Mouse (Mus musculus): ENCODE data around the gene 1700015F17Rik. TPM values are rescaled to one million over a fixed set of nuclear protein-coding genes. Genes with fewer than 3 reads are reported as not detected.

Gene 1700015F17Rik
- total RNA-seq, 2 experiments from 2014 or later: not detected

- no peak for DNase-seq
Observed at GRCm38 (mm10) chr5:5423723-5424171, 55.2 kb downstream of the 1700015F17Rik start.

- no peak for DNase-seq
Observed at GRCm38 (mm10) chr5:5423081-5423480, 55.9 kb downstream of the 1700015F17Rik start.

- DNase-seq: no peak
Observed at GRCm38 (mm10) chr5:5421439-5421838, 57.5 kb downstream of the 1700015F17Rik start.

DNA sequence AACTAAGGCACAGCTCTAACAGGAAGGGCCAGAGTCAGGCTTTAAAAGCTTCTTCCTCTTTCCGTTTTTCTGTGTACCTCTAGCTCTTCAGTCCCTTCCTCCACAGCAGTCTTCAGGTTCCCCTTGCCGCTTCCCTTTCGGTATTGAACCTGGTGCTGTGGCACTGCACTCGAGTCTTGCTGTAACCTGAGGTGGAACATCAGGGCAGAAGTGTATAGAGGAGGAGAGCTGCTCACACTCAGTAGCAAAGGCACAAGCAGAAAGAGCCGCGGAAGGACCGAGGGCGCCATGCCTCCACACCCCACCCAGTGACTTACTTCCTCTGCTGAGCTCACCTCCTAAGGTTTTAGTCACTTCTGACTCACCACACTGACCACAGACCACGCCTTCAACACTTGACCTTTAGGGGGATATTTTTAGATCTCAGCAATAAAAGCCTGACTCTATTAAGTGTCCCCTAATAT lies 58.9 kb downstream of the 1700015F17Rik start, which contains the start of gene Cdk14:
Gene Cdk14, minus strand, starts transcription at position 321 of the 464 bp plus-strand sequence.
- no peak for DNase-seq

GRCm38 (mm10) chr5:5419253-5419652 lies 59.7 kb downstream of the 1700015F17Rik start:
- DNase-seq: no peak

DNA sequence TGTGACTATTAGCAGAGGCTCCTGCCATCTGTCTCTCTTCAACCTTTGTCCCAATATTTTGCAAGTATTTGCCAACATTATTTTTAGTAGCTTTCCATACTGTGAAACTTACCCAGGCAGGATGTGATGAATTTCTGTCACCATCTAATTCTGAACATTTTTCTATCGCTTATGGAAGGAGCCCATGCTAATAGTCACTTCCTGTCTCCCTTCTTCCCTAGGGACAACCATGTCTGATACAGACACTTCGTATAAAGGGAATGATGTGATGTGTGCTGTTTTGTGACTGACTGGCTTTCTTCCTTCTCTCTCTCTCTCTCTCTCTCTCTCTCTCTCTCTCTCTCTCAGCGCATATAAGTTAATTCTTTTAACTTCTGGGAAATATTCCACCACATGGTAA lies 64.1 kb downstream of the 1700015F17Rik start:
- no peak for DNase-seq

DNA sequence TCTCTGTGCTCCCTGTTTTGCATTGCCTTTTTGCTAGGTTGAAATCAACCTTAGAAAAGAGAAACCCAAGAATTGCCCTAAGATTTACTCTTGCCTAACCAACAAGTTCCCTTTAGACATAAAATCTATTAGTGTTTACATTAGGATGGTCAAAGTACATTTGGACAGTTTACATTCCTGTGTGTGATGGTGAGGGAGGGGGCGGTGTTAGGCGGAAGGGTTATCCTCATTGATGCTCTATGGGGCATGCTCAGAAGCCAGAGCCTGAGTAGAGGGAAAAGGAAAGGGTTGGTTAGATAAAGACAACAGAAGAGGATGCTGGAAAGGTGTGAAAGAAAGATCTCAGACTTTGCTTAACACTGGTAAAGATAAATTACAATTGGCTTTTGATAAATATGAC lies 67.1 kb downstream of the 1700015F17Rik start:
- no peak for DNase-seq

DNA sequence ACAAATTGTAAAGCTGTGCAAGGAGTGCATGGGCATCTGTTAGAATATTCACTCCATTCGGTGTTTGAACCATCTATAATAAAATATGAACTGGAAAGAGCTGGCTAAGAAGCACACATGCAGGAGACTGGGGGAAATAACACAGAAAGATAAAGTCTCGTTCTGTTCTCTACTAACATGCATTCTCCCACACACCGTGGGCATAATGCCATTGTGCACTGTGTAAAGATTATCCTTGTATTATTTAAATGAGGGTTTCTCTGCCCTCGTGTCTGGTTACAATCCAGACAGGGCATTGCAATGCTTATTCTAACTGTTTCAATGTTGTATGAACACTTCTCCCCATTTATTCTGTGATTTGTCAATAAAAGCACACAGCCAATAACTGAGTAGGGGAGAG lies 77.0 kb downstream of the 1700015F17Rik start:
- DNase-seq: no peak

- DNase-seq: no peak
Observed at GRCm38 (mm10) chr5:5392786-5393185, 86.2 kb downstream of the 1700015F17Rik start.

Other genes starting within 250 kb of the 1700015F17Rik start
- 10 to 100 TPM; 14.3 to 21.1 TPM for gene Cdk14, start 58.8 kb downstream of the 1700015F17Rik start, total RNA-seq (2021)
- gene Cldn12, start 35.8 kb upstream of the 1700015F17Rik start, total RNA-seq (2021): 10 to 100 TPM; 13.6 to 14.2 TPM
- 1 to 10 TPM; 7.2 to 8.6 TPM for gene Gtpbp10, start 80.4 kb upstream of the 1700015F17Rik start, total RNA-seq (2021)
- not detected for gene Gm8773, start 94.7 kb upstream of the 1700015F17Rik start, total RNA-seq (2021)
- under 1 TPM; 0.43 to 0.61 TPM for gene Cfap69, start 185.1 kb upstream of the 1700015F17Rik start, total RNA-seq (2021)
- gene Steap2, start 215.4 kb upstream of the 1700015F17Rik start, total RNA-seq (2021): 1 to 10 TPM; 1.7 TPM